In the genomic region with DNA sequence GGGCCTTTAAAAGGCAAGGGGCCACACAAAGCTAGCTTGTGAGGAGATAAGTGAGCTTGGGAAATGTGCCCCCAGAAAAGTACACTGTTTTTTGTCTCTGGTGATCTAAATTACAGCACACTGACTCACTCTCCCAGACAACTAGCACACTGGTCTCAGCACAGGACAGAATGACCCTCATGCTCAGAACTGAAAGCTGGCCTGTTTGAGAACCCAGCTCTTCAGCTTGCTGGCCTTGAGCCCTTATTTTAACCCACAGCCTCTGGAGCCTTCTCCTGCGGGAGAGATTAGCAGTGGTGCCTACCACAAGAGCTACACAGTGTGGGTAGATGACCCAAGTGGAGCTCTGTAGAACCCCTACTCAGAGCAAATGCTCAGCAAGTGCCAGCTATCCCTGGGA, we compare ENCODE assay signal across 23 mouse cellular contexts. TPM values are rescaled to one million over a fixed set of nuclear protein-coding genes. Genes with fewer than 3 reads are reported as not detected.
A peak's percentile ranks its signal among the peaks of the same experiment; 100 is the strongest.
DNase-seq lines count a peak whose midpoint lies in the region; ATAC-seq and TF ChIP-seq lines count a peak whose summit lies in the region.
"Had no signal": no experiment of that assay in that cellular context is flagged by ENCODE, and none has a peak within 500 bp of the region (broad histone marks: within the 10 kb centered on the region; RNA-seq: fewer than 3 reads in every experiment).

No protein-coding gene starts in this region.

- peak overlapping the region; percentile 16; the same call in 1 of the 2 replicates for H3K27ac ChIP-seq in cerebellum, adult 2 months (ENCODE audit: insufficient read depth, low read length)
- H3K27ac ChIP-seq in heart, embryonic 12.5 days (ENCODE audit: poor library complexity, severe bottlenecking) = peak overlapping the region; percentile 28; the same call in 1 of the 2 replicates
- H3K27ac ChIP-seq: embryonic facial prominence, embryonic 13.5 days; forebrain, embryonic 13.5 days; heart, embryonic 15.5 days; hindbrain, embryonic 13.5 days; kidney, embryonic 15.5 days had no signal

- TF ChIP-seq CTCF in cerebellum, adult 2 months (IDR thresholded peaks at IDR 0.05; ENCODE audit: borderline replicate concordance, insufficient read depth, low read depth, low read length) = no peak

- H3K9ac ChIP-seq in heart, embryonic 12.5 days = no peak overlapping the region
- H3K9ac ChIP-seq: embryonic facial prominence, embryonic 13.5 days; forebrain, embryonic 13.5 days; forebrain, postnatal 0 days; heart, embryonic 15.5 days; hindbrain, embryonic 13.5 days; kidney, embryonic 15.5 days had no signal

- H3K27me3 ChIP-seq in cerebellum, adult 2 months (ENCODE audit: control insufficient read depth, insufficient read depth, low read length) = no peaks in the 10 kb centered on the region
- H3K27me3 ChIP-seq in heart, embryonic 12.5 days (replicated peaks) = no peaks in the 10 kb centered on the region
- H3K27me3 ChIP-seq: embryonic facial prominence, embryonic 13.5 days; forebrain, embryonic 13.5 days; heart, embryonic 15.5 days; hindbrain, embryonic 13.5 days; kidney, embryonic 15.5 days had no signal

- no peak for TF ChIP-seq POLR2A in cerebellum, adult 2 months (IDR thresholded peaks at IDR 0.05; ENCODE audit: borderline replicate concordance, insufficient read depth, low read length)

- peaks cover 32% of the 10 kb centered on the region for H3K4me1 ChIP-seq in cerebellum, adult 2 months (ENCODE audit: control insufficient read depth, insufficient read depth, low read length)
- H3K4me1 ChIP-seq in heart, embryonic 12.5 days (replicated peaks) = peaks cover 23% of the 10 kb centered on the region
- H3K4me1 ChIP-seq: forebrain, embryonic 13.5 days; hindbrain, embryonic 13.5 days had no signal

- H3K4me2 ChIP-seq in heart, embryonic 12.5 days = no peak overlapping the region
- H3K4me2 ChIP-seq: embryonic facial prominence, embryonic 13.5 days; forebrain, embryonic 13.5 days; heart, embryonic 15.5 days; hindbrain, embryonic 13.5 days; kidney, embryonic 15.5 days had no signal

- DNase-seq in adrenal gland, adult (ENCODE audit: inconsistent age in 2 of 2, low spot score in 1 of 2) = peak; percentile 67 to 72
- no peak for DNase-seq in adrenal gland, postnatal 4 days (ENCODE audit: low spot score in 2 of 2)
- no peak for DNase-seq in cerebellum, adult 2 months
- DNase-seq in cerebellum, adult 9-11 months = no peak
- DNase-seq in heart, adult 11 months = no peak
- peak; percentile 34 for DNase-seq in adipocyte (ENCODE audit: low spot score)
- DNase-seq: adrenal gland, postnatal 25 days; B cell, adult 2 months; cerebellum, adult 11 months; cerebellum, adult 9-10 months; cerebellum, postnatal 36 days; forebrain, postnatal 0 days; gastrocnemius, postnatal 36 days; kidney, adult 2 months had no signal

- 54% methylated on average over 1 of the region's 1 CpGs for WGBS in cerebellum, adult 2 months
- 68% methylated on average over 1 of the region's 1 CpGs for WGBS in heart, embryonic 12.5 days

- H3K9me3 ChIP-seq in heart, embryonic 12.5 days (replicated peaks) = no peaks in the 10 kb centered on the region
- H3K9me3 ChIP-seq: embryonic facial prominence, embryonic 13.5 days; forebrain, embryonic 13.5 days; G1E; heart, embryonic 15.5 days; hindbrain, embryonic 13.5 days; kidney, embryonic 15.5 days had no signal

- H3K36me3 ChIP-seq in heart, embryonic 12.5 days = no peaks in the 10 kb centered on the region
- H3K36me3 ChIP-seq: embryonic facial prominence, embryonic 13.5 days; G1E; heart, embryonic 15.5 days; hindbrain, embryonic 13.5 days; kidney, embryonic 15.5 days had no signal

- no peak overlapping the region for H3K4me3 ChIP-seq in cerebellum, adult 2 months (replicated peaks; ENCODE audit: insufficient read depth, low read depth, low read length)
- no peak overlapping the region for H3K4me3 ChIP-seq in heart, embryonic 12.5 days
- H3K4me3 ChIP-seq: embryonic facial prominence, embryonic 13.5 days; forebrain, embryonic 13.5 days; heart, embryonic 15.5 days; hindbrain, embryonic 13.5 days; kidney, embryonic 15.5 days had no signal

- ATAC-seq in heart, embryonic 12.5 days (ENCODE audit: insufficient number of reproducible peaks, low FRiP score) = no peak
- ATAC-seq: CD4-positive, CD25-positive, alpha-beta regulatory T cell, adult 4 months; forebrain, embryonic 13.5 days; forebrain, postnatal 0 days; intestine, embryonic 16.5 days had no signal

RNA-seq across cellular contexts. Expression of gene Adarb1, which starts 42.0 kb away (rescaled TPM):
- 10 to 100 TPM; 16.0 to 16.2 TPM for total RNA-seq in adrenal gland, postnatal 4 days (2021)
- polyA plus RNA-seq in cerebellum, adult 2 months (2012; rRNA removed) = 154 and 173 TPM in 2 replicates
- 13.3 and 14.2 TPM in 2 replicates for polyA plus RNA-seq in heart, embryonic 12.5 days (2016; fragmentation: Nextera tagmentation; extraction: Ambion mirVana)
- polyA plus RNA-seq: G1E had no signal

Comparison
In these comparisons a context has a peak if more than half of its experiments do, and no peak if none do; other contexts are left out.
1. DNase-seq: peak in adrenal gland, adult (2 of 2) and adipocyte (single experiment); none in adrenal gland, postnatal 4 days (0 of 2), cerebellum, adult 2 months (0 of 2), cerebellum, adult 9-11 months (single experiment) and heart, adult 11 months (single experiment).
2. RNA of gene Adarb1, which starts 42.0 kb away (polyA plus RNA-seq): 154 to 173 TPM in cerebellum, adult 2 months; 13.3 to 14.2 TPM in heart, embryonic 12.5 days; every median in the first group is over 10 times any median in the second.